Mouse (Mus musculus): Measurements from ENCODE around the gene Med13l. TPM values are rescaled to one million over a fixed set of nuclear protein-coding genes. Genes with fewer than 3 reads are reported as not detected.

Med13l gene
- polyA plus RNA-seq, 1 experiment = 9.5 TPM

- 34% methylated on average over 5 of the region's 5 CpGs for WGBS
- no peak for DNase-seq (ENCODE audit: low read depth, low spot score)
Measured at GRCm38 (mm10) chr5:118550493-118550892, 10.0 kb upstream of the Med13l start.

- no peak for DNase-seq (ENCODE audit: low read depth, low spot score)
Measured at GRCm38 (mm10) chr5:118553290-118553689, 7.2 kb upstream of the Med13l start.

- no peak for DNase-seq (ENCODE audit: low read depth, low spot score)
- WGBS = 98% methylated on average over 4 of the region's 4 CpGs
Measured at GRCm38 (mm10) chr5:118555305-118555704, 5.2 kb upstream of the Med13l start.

GRCm38 (mm10) chr5:118556387-118556937 lies 4.0 kb upstream of the Med13l start:
- 39% methylated on average over 12 of the region's 12 CpGs for WGBS

GRCm38 (mm10) chr5:118558841-118559240 lies 1.6 kb upstream of the Med13l start:
- WGBS = 93% methylated on average over 6 of the region's 6 CpGs
- DNase-seq (ENCODE audit: low read depth, low spot score) = no peak

More at GRCm38 (mm10) chr5:118556387-118556937, 4.0 kb upstream of the Med13l start:
- DNase-seq (ENCODE audit: low read depth, low spot score) = no peak

GRCm38 (mm10) chr5:118559584-118560384 lies 695 bp upstream of the Med13l start:
- no peak for DNase-seq (ENCODE audit: low read depth, low spot score)
- WGBS = 1% methylated on average over 87 of the region's 101 CpGs

GRCm38 (mm10) chr5:118561086-118561987 lies 858 bp downstream of the Med13l start:
- 1% methylated on average over 56 of the region's 59 CpGs for WGBS
- DNase-seq (ENCODE audit: low read depth, low spot score) = no peak

- 70% methylated on average over 3 of the region's 3 CpGs for WGBS
- DNase-seq (ENCODE audit: low read depth, low spot score) = no peak
Measured at GRCm38 (mm10) chr5:118562206-118562605, 1.7 kb downstream of the Med13l start.

GRCm38 (mm10) chr5:118563590-118563989 lies 3.1 kb downstream of the Med13l start:
- DNase-seq (ENCODE audit: low read depth, low spot score) = no peak
- 67% methylated on average over 6 of the region's 6 CpGs for WGBS

- no peak for DNase-seq (ENCODE audit: low read depth, low spot score)
- 80% methylated on average over 7 of the region's 7 CpGs for WGBS
Measured at GRCm38 (mm10) chr5:118567395-118567794, 6.9 kb downstream of the Med13l start.

- no peak for DNase-seq (ENCODE audit: low read depth, low spot score)
- WGBS = 65% methylated on average over 3 of the region's 3 CpGs
Measured at GRCm38 (mm10) chr5:118569017-118569416, 8.5 kb downstream of the Med13l start.

GRCm38 (mm10) chr5:118569606-118570580 lies 9.4 kb downstream of the Med13l start:
- no peak for DNase-seq (ENCODE audit: low read depth, low spot score)
- 69% methylated on average over 20 of the region's 20 CpGs for WGBS

- 65% methylated on average over 4 of the region's 4 CpGs for WGBS
Measured at GRCm38 (mm10) chr5:118571504-118571903, 11.0 kb downstream of the Med13l start.

GRCm38 (mm10) chr5:118574236-118574635 lies 13.8 kb downstream of the Med13l start:
- no peak for DNase-seq (ENCODE audit: low read depth, low spot score)
- 24% methylated on average over 3 of the region's 3 CpGs for WGBS

More at GRCm38 (mm10) chr5:118571504-118571903, 11.0 kb downstream of the Med13l start:
- DNase-seq (ENCODE audit: low read depth, low spot score) = no peak

- no peak for DNase-seq (ENCODE audit: low read depth, low spot score)
- WGBS = 82% methylated on average over 7 of the region's 7 CpGs
Measured at GRCm38 (mm10) chr5:118574997-118575396, 14.5 kb downstream of the Med13l start.

- 76% methylated on average over 6 of the region's 6 CpGs for WGBS
Measured at GRCm38 (mm10) chr5:118575909-118576308, 15.4 kb downstream of the Med13l start.

GRCm38 (mm10) chr5:118576731-118577130 lies 16.3 kb downstream of the Med13l start:
- WGBS = 76% methylated on average over 3 of the region's 3 CpGs
- DNase-seq (ENCODE audit: low read depth, low spot score) = no peak

More at GRCm38 (mm10) chr5:118575909-118576308, 15.4 kb downstream of the Med13l start:
- DNase-seq (ENCODE audit: low read depth, low spot score) = no peak

GRCm38 (mm10) chr5:118585355-118585754 lies 24.9 kb downstream of the Med13l start:
- 70% methylated on average over 4 of the region's 4 CpGs for WGBS
- no peak for DNase-seq (ENCODE audit: low read depth, low spot score)

GRCm38 (mm10) chr5:118586560-118586959 lies 26.1 kb downstream of the Med13l start:
- WGBS = 66% methylated on average over 6 of the region's 6 CpGs
- no peak for DNase-seq (ENCODE audit: low read depth, low spot score)

Measured in large intestine, adult 2 months (tissue).